Mouse (Mus musculus) CH12.LX (cell line): ENCODE measurements around the gene Plekha8. TPM values are rescaled to one million over a fixed set of nuclear protein-coding genes. Genes with fewer than 3 reads are reported as not detected.

Experiments
- DNase-seq: peaks from one replicate; pipeline ENCODE4 v3.0.0-alpha.2; 2013; ENCODE audit errors: extremely low read depth
- H3K27ac ChIP-seq: 2 replicates; pipeline ENCODE4 v1.5.1; 2012; ENCODE audit warnings: low read depth, mild to moderate bottlenecking, control low read depth, moderate library complexity; ENCODE audit not compliant: insufficient read depth
- H3K27me3 ChIP-seq: replicated peaks from 2 replicates; pipeline ENCODE3; 2012; ENCODE audit warnings: inconsistent platforms
- H3K36me3 ChIP-seq, 2 experiments: replicated peaks in 1 of 2; 2 replicates each; pipeline versions ENCODE3 to v1.6.1; 2012; ENCODE audit warnings: inconsistent platforms in 1 of 2, low read length in 1 of 2, mild to moderate bottlenecking in 1 of 2, mixed read lengths in 1 of 2, moderate library complexity in 1 of 2; ENCODE audit not compliant: control insufficient read depth in 1 of 2, insufficient read depth in 1 of 2
- H3K4me1 ChIP-seq, 2 experiments: 2 replicates each; pipeline ENCODE4 v1.6.1; 2012; ENCODE audit warnings: inconsistent platforms in 1 of 2, moderate library complexity in 1 of 2; ENCODE audit not compliant: insufficient read depth in 2 of 2, control insufficient read depth in 1 of 2
- H3K4me2 ChIP-seq: 2 replicates; pipeline ENCODE4 v1.6.1; 2012; ENCODE audit warnings: low read depth, mild to moderate bottlenecking, control low read depth; ENCODE audit not compliant: poor library complexity, insufficient read depth, severe bottlenecking
- H3K4me3 ChIP-seq, 3 experiments: fragments of 150-350 bp in 1 of 3; sonication (generic) in 1 of 3; replicated peaks in 1 of 3; 2 replicates each; pipeline versions ENCODE3 to v1.5.1; 2011 to 2012; ENCODE audit warnings: low read depth in 2 of 3, low read length in 2 of 3, mild to moderate bottlenecking in 2 of 3, moderate library complexity in 2 of 3, control low read depth in 1 of 3, improper control_type of control experiment in 1 of 3, inconsistent platforms in 1 of 3, mixed read lengths in 1 of 3; ENCODE audit not compliant: poor library complexity in 1 of 3
- H3K79me2 ChIP-seq: replicated peaks from 2 replicates; pipeline ENCODE4 v1.6.1; 2012; ENCODE audit warnings: mild to moderate bottlenecking, moderate library complexity; ENCODE audit not compliant: control insufficient read depth, poor library complexity, insufficient read depth, severe bottlenecking; ENCODE audit errors: extremely low read depth
- H3K9ac ChIP-seq: 2 replicates; pipeline ENCODE4 v1.6.1; 2012; ENCODE audit warnings: low read depth, mild to moderate bottlenecking, control low read depth, moderate library complexity; ENCODE audit not compliant: insufficient read depth
- H3K9me3 ChIP-seq: replicated peaks from 2 replicates; pipeline ENCODE3; 2012; ENCODE audit warnings: low read length, inconsistent platforms, mixed read lengths
- BHLHE40 ChIP-seq: IDR thresholded peaks from 2 replicates; pipeline ENCODE4 v1.6.1; 2011; ENCODE audit warnings: mild to moderate bottlenecking, low read depth, low read length, improper control_type of control experiment
- CHD1 ChIP-seq: IDR thresholded peaks from 2 replicates; pipeline ENCODE4 v1.6.1; 2012; ENCODE audit warnings: low read depth, low read length, improper control_type of control experiment, inconsistent platforms
- CTCF ChIP-seq, 2 experiments: IDR thresholded peaks in 1 of 2; conservative IDR thresholded peaks in 1 of 2; 2 replicates each; pipeline ENCODE4 v1.5.1; 2011 to 2012; ENCODE audit warnings: low read depth in 2 of 2, low read length in 2 of 2, improper control_type of control experiment in 1 of 2, inconsistent platforms in 1 of 2, mild to moderate bottlenecking in 1 of 2, moderate library complexity in 1 of 2
- E2F4 ChIP-seq: IDR thresholded peaks from 2 replicates; pipeline ENCODE4 v1.6.1; 2011; ENCODE audit warnings: low read depth, low read length, improper control_type of control experiment; ENCODE audit not compliant: insufficient replicate concordance
- ETS1 ChIP-seq: conservative IDR thresholded peaks from 2 replicates; pipeline ENCODE4 v1.6.1; 2012; ENCODE audit warnings: low read depth, mild to moderate bottlenecking, inconsistent platforms, low read length, improper control_type of control experiment, moderate library complexity
- JUN ChIP-seq: IDR thresholded peaks from 2 replicates; pipeline ENCODE4 v1.6.1; 2011; ENCODE audit warnings: low read depth, mild to moderate bottlenecking, low read length, improper control_type of control experiment, moderate library complexity; ENCODE audit not compliant: insufficient read depth
- MAFK ChIP-seq: IDR thresholded peaks from 2 replicates; pipeline ENCODE4 v1.6.1; 2011; ENCODE audit warnings: low read length, improper control_type of control experiment; ENCODE audit not compliant: insufficient replicate concordance
- MAX ChIP-seq: IDR thresholded peaks from 2 replicates; pipeline ENCODE4 v1.6.1; 2011; ENCODE audit warnings: low read length, improper control_type of control experiment
- MAZ ChIP-seq: IDR thresholded peaks from 2 replicates; pipeline ENCODE4 v1.6.1; 2012; ENCODE audit warnings: low read depth, mild to moderate bottlenecking, inconsistent platforms, low read length, improper control_type of control experiment, moderate library complexity
- MXI1 ChIP-seq: IDR thresholded peaks from 2 replicates; pipeline ENCODE4 v1.6.1; 2011; ENCODE audit warnings: mild to moderate bottlenecking, low read depth, low read length, improper control_type of control experiment
- MYC ChIP-seq: IDR thresholded peaks from 2 replicates; pipeline ENCODE4 v1.6.1; 2011; ENCODE audit warnings: low read depth, mild to moderate bottlenecking, improper control_type of control experiment, low read length
- NELFE ChIP-seq: IDR thresholded peaks from 2 replicates; pipeline ENCODE4 v1.6.1; 2011; ENCODE audit warnings: low read depth, low read length, improper control_type of control experiment
- NRF1 ChIP-seq: IDR thresholded peaks from 2 replicates; pipeline ENCODE4 v1.6.1; 2014; ENCODE audit warnings: low read depth, mild to moderate bottlenecking, inconsistent platforms, low read length, improper control_type of control experiment, moderate library complexity
- PAX5 ChIP-seq: IDR thresholded peaks from 2 replicates; pipeline ENCODE4 v1.6.1; 2012; ENCODE audit warnings: low read length, inconsistent platforms, mixed read lengths
- POLR2A ChIP-seq: IDR thresholded peaks from 2 replicates; pipeline ENCODE4 v1.6.1; 2011; ENCODE audit warnings: low read depth, mild to moderate bottlenecking, improper control_type of control experiment, low read length
- RAD21 ChIP-seq: IDR thresholded peaks from 2 replicates; pipeline ENCODE4 v1.6.1; 2011; ENCODE audit warnings: low read depth, mild to moderate bottlenecking, low read length, improper control_type of control experiment, moderate library complexity
- TBP ChIP-seq: conservative IDR thresholded peaks from 2 replicates; pipeline ENCODE4 v1.6.1; 2011; ENCODE audit warnings: low read depth, low read length, improper control_type of control experiment
- TCF12 ChIP-seq: IDR thresholded peaks from 2 replicates; pipeline ENCODE4 v1.6.1; 2014; ENCODE audit warnings: low read depth, mild to moderate bottlenecking, inconsistent platforms, low read length, improper control_type of control experiment
- USF1 ChIP-seq: IDR thresholded peaks from 2 replicates; pipeline ENCODE4 v1.6.1; 2014; ENCODE audit warnings: low read depth, mild to moderate bottlenecking, inconsistent platforms, low read length, improper control_type of control experiment
- USF2 ChIP-seq: conservative IDR thresholded peaks from 2 replicates; pipeline ENCODE4 v1.6.1; 2011; ENCODE audit warnings: low read depth, low read length, improper control_type of control experiment
- dilution Hi-C: fragments of 300-500 bp; cut with MboI; formaldehyde crosslinking; loops from 2 replicates; pipeline ENCODE4 v1.14.3; 2020; ENCODE audit warnings: low sequenced_read_pairs; ENCODE audit not compliant: extremely low pct_unique_long_range_greater_than_20kb, extremely low pct_ligation_motif_present
- in situ Hi-C: fragments of 300-500 bp; cut with MboI; formaldehyde crosslinking; loops from 3 replicates; pipeline ENCODE4 v1.14.3; 2019; ENCODE audit warnings: low sequenced_read_pairs, low pct_ligation_motif_present, low pct_unique_long_range_greater_than_20kb, mixed read lengths
- polyA plus RNA-seq: library from polyadenylated mRNA; unstranded; fragments of >175 nt; gene quantifications from 2 replicates; pipeline ENCODE4 v1.2.1, GENCODE M21; 2012; ENCODE audit warnings: low read depth; ENCODE audit not compliant: insufficient read length
- total RNA-seq, 2 experiments: library from RNA; depleted of rRNA; stranded (reverse); fragments of 300-350 nt in 1 of 2; fragments of >200 nt in 1 of 2; gene quantifications; 2 replicates each; pipeline ENCODE4 v1.2.3; 2012 to 2014

The Plekha8 gene
- total and polyA plus RNA-seq, 3 experiments: 5.8 to 10.2 (median 9.8) TPM

- H3K27ac ChIP-seq: no peak overlapping the region
- in situ Hi-C loops (no loop called here), dilution Hi-C loops (no loop called here)
- H3K9me3 ChIP-seq: no peaks in the 10 kb centered on the region
- peaks cover 0 to 16% of the 10 kb centered on the region in 2 experiments; a peak in 2 of 4 replicates for H3K4me1 ChIP-seq
- no peak overlapping the region for H3K4me3 ChIP-seq
- H3K27me3 ChIP-seq: no peaks in the 10 kb centered on the region
- no peaks in the 10 kb centered on the region for H3K79me2 ChIP-seq
- no peak overlapping the region for H3K4me2 ChIP-seq
- TF ChIP-seq MAX (no peak), PAX5 (no peak)
- H3K9ac ChIP-seq: no peak overlapping the region
- H3K36me3 ChIP-seq: no peaks in the 10 kb centered on the region
- no peak for DNase-seq
These were observed 41.3 kb upstream of the Plekha8 start for GRCm38 (mm10) chr6:54553632-54554031.

- dilution Hi-C loops: no loop called here
- H3K4me2 ChIP-seq: no peak overlapping the region
- TF ChIP-seq MXI1: no peak
- TF ChIP-seq TCF12: no peak
- no peak for TF ChIP-seq USF1
- no peak for TF ChIP-seq MYC
- no peak for TF ChIP-seq ETS1
- no peak for TF ChIP-seq MAZ
- TF ChIP-seq JUN: no peak
- TF ChIP-seq USF2: no peak
- no peak for TF ChIP-seq POLR2A
- no peak for TF ChIP-seq TBP
- TF ChIP-seq RAD21: no peak
- TF ChIP-seq MAFK: no peak
- TF ChIP-seq NELFE: no peak
- no peak for TF ChIP-seq NRF1
- no peak for TF ChIP-seq CHD1
- TF ChIP-seq PAX5: no peak
- TF ChIP-seq BHLHE40: no peak
- no peak for TF ChIP-seq E2F4
- no peak for TF ChIP-seq CTCF (conservative IDR thresholded peaks at IDR 0.05 in 1 of 2, IDR thresholded peaks at IDR 0.05 in 1 of 2; ENCODE audit: low read depth in 2 of 2, low read length in 2 of 2)
These were observed 40.4 kb upstream of the Plekha8 start for GRCm38 (mm10) chr6:54554341-54555110.

More at GRCm38 (mm10) chr6:54554341-54555110, 40.4 kb upstream of the Plekha8 start:
- H3K4me3 ChIP-seq: no peak overlapping the region
- DNase-seq: no peak
- no peak overlapping the region for H3K27ac ChIP-seq
- in situ Hi-C loops: no loop called here
- H3K4me1 ChIP-seq: peaks cover 0 to 17% of the 10 kb centered on the region in 2 experiments; a peak in 2 of 4 replicates
- no peak overlapping the region for H3K9ac ChIP-seq
- no peaks in the 10 kb centered on the region for H3K27me3 ChIP-seq
- H3K79me2 ChIP-seq: no peaks in the 10 kb centered on the region
- no peaks in the 10 kb centered on the region for H3K9me3 ChIP-seq
- H3K36me3 ChIP-seq: no peaks in the 10 kb centered on the region
